Mouse (Mus musculus) kidney, postnatal 36 days (tissue): Measurements from ENCODE around the gene Phlpp1.

Source experiments
- DNase-seq, 2 experiments: peaks; one replicate each; pipeline ENCODE4 v3.0.0; 2021 to 2022; ENCODE audit warnings: mixed read lengths in 2 of 2

Gene Phlpp1

DNA sequence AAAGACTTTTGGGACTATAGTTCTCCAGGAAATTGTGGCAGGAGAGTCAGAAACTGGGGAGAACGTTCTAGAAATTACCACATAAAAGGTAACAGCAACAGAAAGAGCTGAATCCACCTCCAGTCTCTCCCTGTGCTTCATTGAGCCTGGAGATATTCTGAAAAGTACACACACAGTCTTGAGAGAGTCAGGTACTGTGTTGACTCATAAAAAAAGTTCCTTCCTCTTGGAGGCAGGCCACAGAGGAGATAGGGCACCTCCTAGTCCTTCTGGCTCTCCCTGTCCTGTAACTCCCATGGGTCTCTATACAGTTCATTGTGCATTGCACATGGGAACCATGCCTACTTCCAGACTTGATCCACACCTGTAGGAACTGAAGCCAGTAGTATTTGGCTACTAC lies 149.0 kb downstream of the Phlpp1 start:
- DNase-seq, result no peak

GRCm38 (mm10) chr1:106321432-106322126 lies 150.0 kb downstream of the Phlpp1 start:
- no peak for DNase-seq

- no peak for DNase-seq
These were observed 155.1 kb downstream of the Phlpp1 start for GRCm38 (mm10) chr1:106326691-106327090.

DNA sequence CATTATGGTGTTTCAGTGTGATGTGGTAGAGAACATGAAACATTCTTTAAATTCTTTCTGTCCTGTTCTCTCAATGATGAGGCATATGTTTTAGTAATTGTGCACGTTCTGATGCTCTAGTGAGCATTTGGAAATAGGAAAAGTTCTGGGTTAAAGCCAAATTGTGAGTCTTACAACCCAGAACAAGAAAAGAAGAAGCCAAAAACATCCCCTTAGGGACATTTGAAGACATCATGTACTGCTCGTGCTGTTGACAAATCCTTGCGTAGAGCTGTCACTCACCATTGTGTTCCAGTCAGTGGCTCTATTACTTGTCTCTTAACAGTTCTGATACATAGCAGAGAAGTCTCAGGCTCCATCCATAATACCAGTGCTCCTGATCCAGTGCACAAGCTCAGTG lies 170.5 kb downstream of the Phlpp1 start:
- DNase-seq, result no peak

GRCm38 (mm10) chr1:106345265-106345664 lies 173.7 kb downstream of the Phlpp1 start:
- no peak for DNase-seq

GRCm38 (mm10) chr1:106346776-106347175 lies 175.2 kb downstream of the Phlpp1 start:
- DNase-seq, result peak in 1 of 2 experiments; percentile 18

GRCm38 (mm10) chr1:106349116-106349515 lies 177.6 kb downstream of the Phlpp1 start:
- DNase-seq, result no peak

- DNase-seq, result no peak
These were observed 180.0 kb downstream of the Phlpp1 start for GRCm38 (mm10) chr1:106351512-106351911.

DNA sequence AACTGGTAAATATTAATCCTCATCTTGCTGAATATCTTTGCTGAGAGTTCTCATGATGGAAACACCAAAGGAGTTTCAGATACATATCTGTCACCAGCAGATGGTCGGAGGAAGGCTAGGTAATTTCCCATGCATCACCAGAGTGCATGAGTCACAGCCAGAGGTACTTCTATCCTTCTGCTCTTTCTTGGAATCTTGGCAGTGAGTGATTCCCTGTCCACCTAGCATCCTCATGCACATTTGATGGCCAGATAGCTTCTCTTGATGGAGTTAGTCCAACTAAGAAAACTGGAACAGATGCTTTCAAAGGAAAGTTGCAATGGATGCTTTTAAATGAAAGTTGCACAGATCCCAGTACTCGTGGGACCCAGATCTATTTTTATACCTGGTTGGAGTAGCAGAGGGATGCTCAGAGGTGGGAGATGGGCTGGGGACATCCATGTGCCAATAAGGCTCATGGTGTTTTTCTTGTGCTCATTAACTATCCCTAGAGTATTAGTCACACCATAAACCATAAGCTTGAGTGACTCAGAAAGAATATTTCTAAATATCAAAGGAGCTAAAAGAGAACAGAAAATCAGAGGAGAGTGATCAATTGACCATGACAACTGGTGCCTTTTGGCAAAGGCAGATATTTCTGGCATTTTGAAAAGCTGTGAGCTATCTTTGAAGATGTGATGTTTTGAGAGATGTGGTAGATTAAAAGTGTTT lies 181.4 kb downstream of the Phlpp1 start:
- no peak for DNase-seq

- no peak for DNase-seq
These were observed 182.4 kb downstream of the Phlpp1 start for GRCm38 (mm10) chr1:106353993-106354392.

GRCm38 (mm10) chr1:106359474-106359873 lies 187.9 kb downstream of the Phlpp1 start:
- DNase-seq, result no peak

GRCm38 (mm10) chr1:106362841-106363604 lies 191.5 kb downstream of the Phlpp1 start:
- DNase-seq, result peak; percentile 12 to 27

GRCm38 (mm10) chr1:106369330-106369729 lies 197.8 kb downstream of the Phlpp1 start:
- DNase-seq, result no peak

DNA sequence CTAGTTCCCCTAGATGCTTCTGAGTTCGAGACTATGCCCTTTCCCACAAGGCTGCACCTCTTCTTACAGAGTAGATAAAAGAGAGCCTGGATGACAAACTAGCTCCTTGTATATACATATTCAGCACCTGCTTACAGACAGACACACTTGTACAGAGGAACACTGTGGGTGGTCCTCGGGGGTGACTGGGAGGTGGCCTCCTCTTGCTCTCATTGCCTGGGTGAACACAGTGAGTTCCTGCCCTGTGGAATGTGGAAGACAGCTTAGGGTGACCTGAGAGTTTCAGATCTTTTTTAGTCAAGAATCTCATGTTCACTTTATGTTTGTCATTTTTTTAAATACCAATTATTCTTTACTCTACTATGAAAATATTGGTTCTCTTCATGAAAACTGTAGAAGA lies 200.9 kb downstream of the Phlpp1 start:
- no peak for DNase-seq

GRCm38 (mm10) chr1:106373656-106374055 lies 202.1 kb downstream of the Phlpp1 start:
- no peak for DNase-seq

DNA sequence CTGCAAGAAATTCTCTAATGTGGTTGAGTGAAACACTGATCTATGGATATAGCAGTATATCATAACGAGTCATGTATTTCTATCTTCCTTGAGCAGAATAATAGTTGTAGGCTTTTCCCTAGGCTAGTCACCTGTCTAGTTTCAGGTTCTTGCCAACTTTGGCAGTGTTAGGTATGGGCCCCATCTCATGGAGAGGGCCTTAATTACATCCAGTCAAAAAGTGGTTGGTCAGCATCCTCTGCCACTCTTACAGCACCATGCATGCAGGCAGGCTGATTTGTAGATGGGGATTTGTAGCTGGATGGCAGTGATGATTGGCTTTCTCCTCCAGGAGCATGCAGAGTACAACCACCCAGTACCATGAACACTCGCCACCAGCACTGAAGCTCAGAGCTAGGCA lies 202.7 kb downstream of the Phlpp1 start:
- DNase-seq, result peak; percentile 16 to 17

GRCm38 (mm10) chr1:106374971-106375370 lies 203.4 kb downstream of the Phlpp1 start:
- DNase-seq, result no peak

- DNase-seq, result no peak
These were observed 204.5 kb downstream of the Phlpp1 start for GRCm38 (mm10) chr1:106376003-106376402.

DNA sequence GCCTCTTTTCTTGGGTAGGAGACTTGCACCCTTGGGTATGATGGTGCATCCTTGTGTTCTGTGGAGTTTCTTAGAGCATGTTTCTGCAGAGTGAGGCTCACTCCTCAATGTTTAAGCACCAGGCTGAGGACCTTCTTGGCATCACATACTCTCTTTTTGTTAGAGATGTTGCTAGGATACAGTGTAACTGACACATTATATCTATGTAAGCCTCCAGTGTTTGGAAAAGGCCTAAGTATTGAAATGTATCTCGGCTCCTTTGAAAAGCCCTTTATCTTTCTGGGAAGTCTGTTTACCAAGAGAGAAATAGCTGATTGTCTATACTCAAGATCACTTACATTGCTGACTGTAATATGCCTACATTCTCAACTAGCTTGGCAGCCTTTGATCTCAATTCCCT lies 208.9 kb downstream of the Phlpp1 start:
- DNase-seq, result no peak

DNA sequence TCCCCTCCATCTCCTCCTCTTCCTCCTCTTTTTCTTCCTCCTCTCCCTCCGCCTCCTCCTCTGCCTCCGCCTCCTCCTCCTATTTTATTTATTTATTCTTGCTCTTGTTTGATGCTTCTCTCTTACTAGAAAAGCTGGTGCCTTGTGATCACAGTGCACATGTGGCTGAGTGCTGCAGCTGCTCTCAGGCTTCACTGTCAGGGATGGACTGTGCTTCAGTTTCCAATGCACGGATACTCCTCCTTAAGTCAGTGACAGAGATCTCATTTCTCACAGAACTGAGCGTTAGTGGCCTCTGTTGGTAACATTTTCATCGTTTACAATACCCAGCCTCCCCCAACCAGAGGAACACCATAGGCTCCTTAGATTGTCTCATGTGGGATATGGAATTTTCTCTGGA lies 215.0 kb downstream of the Phlpp1 start:
- DNase-seq, result no peak

DNA sequence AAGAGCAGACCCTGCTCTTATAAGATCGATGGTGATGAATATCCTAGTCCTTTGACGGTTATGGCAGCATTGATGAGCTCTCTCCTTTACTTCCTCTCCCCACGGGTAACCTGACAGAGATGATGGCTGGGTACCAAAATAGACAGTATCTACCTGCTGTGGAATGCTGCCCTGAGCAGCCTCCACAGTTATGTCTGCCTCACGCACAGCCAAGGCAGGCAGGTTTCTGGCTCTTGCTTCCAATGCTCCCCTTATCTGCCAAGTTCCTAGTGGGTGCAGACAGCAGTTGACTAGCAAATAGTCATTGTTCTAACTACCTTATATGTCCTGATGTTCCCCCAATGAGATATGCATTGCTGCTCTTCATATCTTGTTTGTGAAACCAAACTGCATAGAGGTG lies 215.7 kb downstream of the Phlpp1 start:
- no peak for DNase-seq

DNA sequence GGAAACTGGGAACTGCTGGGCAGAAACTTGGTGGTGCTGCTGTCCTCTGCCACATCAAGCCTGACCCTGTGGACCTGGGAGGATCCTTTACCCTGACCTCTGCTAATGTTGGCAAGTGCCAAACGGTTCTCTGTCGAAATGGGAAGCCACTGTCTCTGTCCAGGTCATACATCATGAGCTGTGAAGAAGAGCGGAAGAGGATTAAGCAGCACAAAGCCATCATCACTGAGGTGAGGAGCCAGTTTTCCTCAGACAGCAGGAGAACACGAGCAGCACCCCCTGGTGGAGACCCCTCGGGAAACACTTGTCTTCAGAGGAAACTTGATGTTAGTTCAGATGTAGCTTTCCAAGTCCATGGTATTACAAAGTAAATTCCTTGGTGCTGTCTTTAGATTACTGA lies 218.1 kb downstream of the Phlpp1 start:
- peak; percentile 60 to 86 for DNase-seq

DNA sequence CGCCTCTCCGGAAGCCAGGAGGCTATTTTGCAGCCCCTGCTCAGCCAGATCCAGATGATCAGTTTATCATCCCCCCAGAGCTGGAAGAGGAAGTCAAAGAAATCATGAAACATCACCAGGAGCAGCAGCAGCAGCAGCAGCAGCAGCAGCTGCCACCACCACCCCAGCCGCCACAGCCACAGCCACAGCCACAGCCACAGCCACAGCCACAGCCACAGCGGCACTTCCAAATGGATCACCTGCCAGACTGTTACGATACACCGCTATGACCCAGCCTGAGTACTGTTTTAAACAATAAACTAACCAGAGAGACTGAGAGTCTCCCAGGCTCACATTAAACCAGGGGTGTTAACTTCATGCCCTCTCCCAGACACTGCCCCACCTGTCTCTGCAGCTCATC lies 221.5 kb downstream of the Phlpp1 start:
- no peak for DNase-seq

- DNase-seq, result no peak
These were observed 223.1 kb downstream of the Phlpp1 start for GRCm38 (mm10) chr1:106394678-106395077.
